Mouse (Mus musculus) limb, embryonic 10.5 days (tissue): ENCODE results near the gene Gm21188. TPM values are rescaled to one million over a fixed set of nuclear protein-coding genes. Genes with fewer than 3 reads are reported as not detected.
"Not testable (repeated sequence)": the region's sequence is repeated elsewhere in the genome, so short reads cannot be mapped to it uniquely, and the experiment has no call there.

Experiments used
- DNase-seq: peaks from one replicate; pipeline ENCODE4 v3.0.0-alpha.2; 2017; ENCODE audit warnings: low spot score
- H3K27ac ChIP-seq: fragments of 300-500 bp; sonication (generic); 2 replicates; pipeline ENCODE4 v1.5.1; 2016; ENCODE audit warnings: mild to moderate bottlenecking
- H3K27me3 ChIP-seq: fragments of 300-500 bp; sonication (generic); 2 replicates; pipeline ENCODE4 v1.6.1; 2016; ENCODE audit warnings: low read depth, mild to moderate bottlenecking; ENCODE audit not compliant: poor library complexity, severe bottlenecking
- H3K36me3 ChIP-seq: fragments of 300-500 bp; sonication (generic); 2 replicates; pipeline ENCODE4 v1.6.1; 2016; ENCODE audit warnings: mild to moderate bottlenecking, moderate library complexity
- H3K4me1 ChIP-seq: fragments of 300-500 bp; sonication (generic); 2 replicates; pipeline ENCODE4 v1.6.1; 2016
- H3K4me3 ChIP-seq: fragments of 300-500 bp; sonication (generic); 2 replicates; pipeline ENCODE4 v1.5.1; 2016; ENCODE audit warnings: mild to moderate bottlenecking, moderate library complexity
- H3K9me3 ChIP-seq: fragments of 300-500 bp; sonication (generic); replicated peaks from 2 replicates; pipeline ENCODE4 v1.6.1; 2016; ENCODE audit warnings: mild to moderate bottlenecking
- WGBS: fragments of 180-500 bp; shearing (Covaris S2); methylation state at CpG from one replicate; pipeline ENCODE4 v1.1.7; 2016; 5-methylcytosine and 5-hydroxymethylcytosine counted together
- polyA plus RNA-seq: library from polyadenylated mRNA; unstranded; fragments of >200 nt; fragmentation: Nextera tagmentation; extraction: Ambion mirVana; gene quantifications from 2 replicates; pipeline ENCODE4 v1.2.1, GENCODE M21; 2016

The Gm21188 gene
- polyA plus RNA-seq, result not detected in 2 replicates

- H3K36me3 ChIP-seq, H3K27ac ChIP-seq, DNase-seq: not testable (repeated sequence)
Observed at GRCm38 (mm10) chr13:120052085-120052484, at the start of gene Gm21188. Gene Gm21188 (minus strand): TSS chr13:120052194.

GRCm38 (mm10) chr13:120099327-120099726, 47.3 kb upstream of the Gm21188 start:
- not testable (repeated sequence) for H3K27me3 ChIP-seq, H3K4me1 ChIP-seq, H3K27ac ChIP-seq, H3K36me3 ChIP-seq, DNase-seq, H3K4me3 ChIP-seq, H3K9me3 ChIP-seq
- WGBS, result no CpG with 5 or more reads among the region's 5 CpGs

More at GRCm38 (mm10) chr13:120052085-120052484, at the start of gene Gm21188:
- not testable (repeated sequence) for H3K4me3 ChIP-seq, H3K27me3 ChIP-seq, H3K9me3 ChIP-seq, H3K4me1 ChIP-seq

DNA sequence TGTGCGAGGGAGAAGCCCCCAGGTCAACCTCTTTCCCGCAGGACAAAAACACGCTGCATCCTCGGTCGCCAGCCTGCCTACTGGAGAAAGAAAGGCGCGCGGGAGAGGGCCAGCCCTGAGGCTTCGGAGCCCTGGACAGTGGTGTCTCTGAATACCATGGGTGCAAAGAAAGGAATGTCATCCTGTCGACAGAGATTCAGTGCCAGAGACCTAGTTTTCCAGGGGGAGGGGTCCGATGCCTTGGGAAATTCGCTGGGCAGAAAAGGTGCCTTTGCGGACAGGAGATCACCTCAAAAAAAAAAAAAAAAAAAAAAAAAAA, 44.9 kb upstream of the Gm21188 start:
- not testable (repeated sequence) for H3K9me3 ChIP-seq, H3K36me3 ChIP-seq, H3K27me3 ChIP-seq, H3K4me1 ChIP-seq, H3K4me3 ChIP-seq, DNase-seq, H3K27ac ChIP-seq
- WGBS, result 0% methylated on average over 7 of the region's 13 CpGs

DNA sequence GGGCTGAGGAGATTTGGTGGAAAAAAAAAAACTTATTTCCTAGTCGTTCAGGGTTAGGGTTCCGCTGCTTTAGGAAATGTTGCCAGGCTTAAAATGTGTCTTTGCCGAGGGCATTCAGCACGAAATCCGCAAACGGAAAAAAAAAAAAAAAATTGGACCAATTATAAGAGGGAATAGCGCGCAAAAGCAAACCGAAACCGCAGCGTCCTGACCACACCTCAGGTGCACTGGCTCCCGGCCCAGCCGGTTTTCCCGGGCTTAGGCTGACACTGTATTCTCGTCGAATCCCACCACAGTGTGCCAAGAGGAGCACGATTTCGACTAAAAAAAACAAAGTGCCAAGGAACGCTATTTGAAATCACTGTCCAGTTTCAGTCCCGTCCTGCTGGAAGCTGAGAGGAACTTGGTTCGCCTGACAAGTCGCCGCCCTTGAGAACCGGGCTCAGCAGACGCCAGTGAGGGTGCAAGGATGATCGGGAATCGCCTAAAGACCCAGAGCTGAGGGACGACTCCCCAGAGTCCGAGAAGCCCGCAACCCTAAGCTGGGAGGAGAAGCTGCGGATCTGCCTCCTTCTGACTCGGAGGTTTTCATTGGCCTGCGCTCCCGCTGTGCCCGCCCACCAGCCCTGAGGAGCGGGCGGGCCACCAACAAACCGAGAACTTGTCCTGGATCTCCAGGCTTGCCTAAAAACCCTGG, 44.4 kb upstream of the Gm21188 start:
- not testable (repeated sequence) for H3K36me3 ChIP-seq, H3K27ac ChIP-seq, H3K9me3 ChIP-seq, H3K27me3 ChIP-seq, H3K4me3 ChIP-seq, H3K4me1 ChIP-seq
- peak; percentile 38 for DNase-seq
- WGBS, result 0% methylated on average over 27 of the region's 38 CpGs

- H3K27ac ChIP-seq, H3K4me1 ChIP-seq, H3K36me3 ChIP-seq, H3K9me3 ChIP-seq, H3K27me3 ChIP-seq, H3K4me3 ChIP-seq, DNase-seq: not testable (repeated sequence)
- WGBS, result no CpG with 5 or more reads among the region's 13 CpGs
Observed at GRCm38 (mm10) chr13:120092950-120093349, 41.0 kb upstream of the Gm21188 start.

- no CpG with 5 or more reads among the region's 1 CpGs for WGBS
Observed at GRCm38 (mm10) chr13:120079644-120080043, 27.6 kb upstream of the Gm21188 start.

GRCm38 (mm10) chr13:120070878-120071277, 18.9 kb upstream of the Gm21188 start:
- not testable (repeated sequence) for H3K4me1 ChIP-seq, H3K27ac ChIP-seq, H3K36me3 ChIP-seq, H3K9me3 ChIP-seq, H3K4me3 ChIP-seq, H3K27me3 ChIP-seq, DNase-seq
- no CpG with 5 or more reads among the region's 13 CpGs for WGBS

More at GRCm38 (mm10) chr13:120079644-120080043, 27.6 kb upstream of the Gm21188 start:
- not testable (repeated sequence) for DNase-seq, H3K36me3 ChIP-seq, H3K4me1 ChIP-seq, H3K4me3 ChIP-seq, H3K27ac ChIP-seq, H3K27me3 ChIP-seq, H3K9me3 ChIP-seq

DNA sequence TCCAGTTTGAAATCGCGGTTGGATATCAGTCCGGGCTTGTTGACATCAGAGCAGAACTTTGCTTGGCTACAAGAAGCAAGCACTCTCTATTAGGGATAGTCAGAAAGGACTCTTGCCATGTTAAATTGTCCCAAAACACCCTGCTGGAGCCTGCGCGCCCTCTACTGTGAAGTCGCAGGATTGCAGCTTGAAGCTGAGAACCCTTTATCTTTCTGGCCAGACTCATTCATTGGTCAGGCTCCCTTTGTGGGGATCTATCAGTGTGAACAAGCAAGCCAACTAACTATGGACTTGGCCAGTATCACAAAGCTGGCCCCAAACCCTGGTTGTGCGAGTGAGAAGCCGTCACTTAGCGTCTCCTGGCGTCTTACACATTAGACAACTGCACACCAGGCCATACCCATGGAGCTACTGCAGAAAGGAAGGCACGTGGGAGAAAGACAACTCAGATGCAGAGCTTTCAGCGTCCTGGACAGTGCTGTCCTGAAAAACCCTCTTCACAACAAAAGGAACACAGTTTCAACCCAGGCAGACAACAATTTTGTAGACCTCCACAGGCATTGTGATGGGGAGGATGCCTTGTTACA, 18.1 kb upstream of the Gm21188 start:
- not testable (repeated sequence) for DNase-seq

GRCm38 (mm10) chr13:120063439-120064089, 11.6 kb upstream of the Gm21188 start:
- not testable (repeated sequence) for H3K4me1 ChIP-seq, H3K9me3 ChIP-seq, DNase-seq, H3K36me3 ChIP-seq, H3K4me3 ChIP-seq, H3K27me3 ChIP-seq, H3K27ac ChIP-seq
- no CpG with 5 or more reads among the region's 22 CpGs for WGBS

More for the DNA sequence above, 18.1 kb upstream of the Gm21188 start:
- H3K4me3 ChIP-seq, H3K36me3 ChIP-seq, H3K27ac ChIP-seq, H3K4me1 ChIP-seq, H3K9me3 ChIP-seq, H3K27me3 ChIP-seq: not testable (repeated sequence)
- WGBS, result no CpG with 5 or more reads among the region's 12 CpGs

DNA sequence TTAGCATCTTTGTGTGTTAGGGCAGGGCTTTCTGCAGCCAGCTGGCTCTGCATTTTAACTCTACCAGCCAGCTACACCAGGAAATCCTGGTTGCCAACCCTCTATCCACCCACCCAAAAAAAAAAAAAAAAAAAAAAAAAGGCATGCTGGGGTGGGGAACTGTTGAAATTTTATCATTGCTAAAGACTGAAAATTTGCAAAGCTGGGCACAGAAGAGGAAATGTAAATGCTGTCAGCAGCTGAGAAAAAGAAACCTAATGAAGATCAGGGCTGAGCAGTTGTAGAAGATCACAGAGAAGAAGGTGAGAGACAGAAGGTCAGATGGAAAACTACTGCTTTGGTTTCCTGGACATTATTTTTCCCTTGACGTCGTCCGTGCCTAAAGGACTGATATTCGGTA, 10.9 kb upstream of the Gm21188 start:
- not testable (repeated sequence) for H3K27me3 ChIP-seq, H3K4me1 ChIP-seq, H3K36me3 ChIP-seq, DNase-seq, H3K9me3 ChIP-seq, H3K4me3 ChIP-seq, H3K27ac ChIP-seq
- no CpG with 5 or more reads among the region's 4 CpGs for WGBS

DNA sequence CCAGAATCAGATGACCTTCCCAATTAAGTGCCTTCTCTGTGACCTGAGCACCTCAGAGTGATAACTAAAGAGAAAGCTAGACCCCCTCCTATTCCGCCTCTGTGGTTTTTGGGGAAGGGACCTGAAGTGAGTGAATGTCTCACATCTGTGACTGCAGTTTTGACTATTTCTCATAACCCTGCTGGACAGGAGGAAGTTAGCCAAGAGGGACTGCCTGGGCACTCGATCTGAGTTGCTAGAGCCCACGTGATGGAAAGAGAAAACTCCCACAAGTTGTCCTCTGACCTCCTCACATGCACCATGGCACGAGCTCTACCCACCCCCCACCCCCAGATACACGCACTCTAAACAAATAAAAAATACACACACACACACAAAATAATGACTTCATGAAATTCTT, 3.4 kb downstream of the Gm21188 start:
- H3K36me3 ChIP-seq, H3K4me3 ChIP-seq, H3K27ac ChIP-seq, H3K27me3 ChIP-seq, H3K9me3 ChIP-seq, H3K4me1 ChIP-seq, DNase-seq: not testable (repeated sequence)
- WGBS, result no CpG with 5 or more reads among the region's 5 CpGs

DNA sequence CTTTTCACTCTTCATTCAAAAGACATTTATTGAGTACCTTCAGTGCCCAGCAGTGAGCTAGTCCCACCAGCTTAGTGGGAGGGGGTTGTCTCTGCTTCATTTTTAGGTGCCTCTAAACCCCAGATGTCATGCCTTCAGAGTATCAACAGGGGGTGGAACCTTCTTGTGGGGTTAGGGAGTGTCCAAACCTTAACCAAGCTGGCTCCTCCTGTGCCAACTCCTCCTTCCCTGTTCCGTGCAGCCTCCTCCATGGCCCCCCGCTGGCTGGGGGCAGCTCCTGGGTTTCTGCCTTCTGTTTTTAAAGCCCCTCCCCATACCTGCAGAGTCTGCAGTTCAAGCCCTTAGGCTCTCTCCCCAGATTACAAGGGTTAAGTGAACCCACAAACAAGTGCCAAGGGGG, 3.8 kb downstream of the Gm21188 start:
- no CpG with 5 or more reads among the region's 2 CpGs for WGBS
- not testable (repeated sequence) for H3K36me3 ChIP-seq, DNase-seq

GRCm38 (mm10) chr13:120046422-120047209, 5.4 kb downstream of the Gm21188 start:
- H3K9me3 ChIP-seq, H3K4me1 ChIP-seq, H3K27ac ChIP-seq, H3K4me3 ChIP-seq, DNase-seq, H3K36me3 ChIP-seq: not testable (repeated sequence)
- under 1% methylated on average over 19 of the region's 40 CpGs for WGBS
- H3K27me3 ChIP-seq, result peaks cover 11% of the 10 kb centered on the region

More for the DNA sequence above, 3.8 kb downstream of the Gm21188 start:
- H3K27me3 ChIP-seq, H3K9me3 ChIP-seq, H3K4me3 ChIP-seq, H3K27ac ChIP-seq, H3K4me1 ChIP-seq: not testable (repeated sequence)
